Mouse (Mus musculus) olfactory bulb, adult 2 months (tissue): ENCODE measurements around the gene Lcn11.

Source experiments
- CTCF ChIP-seq: fragments of 200-500 bp; IDR thresholded peaks from 2 replicates; pipeline ENCODE4 v1.5.1; 2012; ENCODE audit warnings: low read depth, mild to moderate bottlenecking, low read length, moderate library complexity; ENCODE audit not compliant: insufficient read depth
- POLR2A ChIP-seq: fragments of 200-500 bp; IDR thresholded peaks from 2 replicates; pipeline ENCODE4 v1.6.1; 2012; ENCODE audit warnings: mild to moderate bottlenecking, low read depth, low read length, moderate library complexity; ENCODE audit not compliant: insufficient read depth

DNA sequence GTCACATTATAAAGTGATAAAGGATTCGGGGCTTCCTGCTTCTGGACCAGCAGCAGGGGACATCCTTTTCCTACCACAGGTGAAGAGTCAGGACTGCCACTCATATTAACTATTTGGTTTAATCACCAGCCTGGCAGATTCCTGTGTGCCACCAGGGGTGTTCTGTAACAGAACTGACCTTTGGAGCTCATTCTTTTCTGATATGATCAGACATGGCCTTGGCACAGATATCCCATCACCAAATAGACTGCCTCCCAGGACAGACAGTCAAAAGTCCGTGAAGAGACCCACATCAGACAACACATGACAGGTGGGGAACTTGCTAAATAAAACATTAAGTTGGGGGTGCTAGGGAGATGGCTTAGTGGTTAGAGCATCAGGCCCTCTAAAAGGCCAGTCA, 34.9 kb downstream of the Lcn11 start:
- no peak for TF ChIP-seq POLR2A
- no peak for TF ChIP-seq CTCF
